Mouse (Mus musculus) bone marrow macrophage, adult 2 months (primary cell): Measurements from ENCODE around the gene Prmt8.

Source experiments
- CTCF ChIP-seq: IDR thresholded peaks from 2 replicates; pipeline ENCODE4 v1.5.1; 2012; ENCODE audit warnings: low read depth, mild to moderate bottlenecking, low read length, moderate library complexity
- POLR2A ChIP-seq: IDR thresholded peaks from 2 replicates; pipeline ENCODE4 v1.6.1; 2012; ENCODE audit warnings: mild to moderate bottlenecking, low read depth, low read length, borderline replicate concordance

GRCm38 (mm10) chr6:127741162-127741561, 28.1 kb downstream of the Prmt8 start:
- TF ChIP-seq CTCF (no peak), POLR2A (no peak)
